Mouse (Mus musculus): ENCODE results near the gene A930004D18Rik. TPM values are rescaled to one million over a fixed set of nuclear protein-coding genes. Genes with fewer than 3 reads are reported as not detected.

Gene A930004D18Rik
- polyA plus RNA-seq, 1 experiment from 2014 or later = 11.8 TPM

- peaks cover 39% of the 10 kb centered on the region for H3K4me1 ChIP-seq
- H3K27ac ChIP-seq = peak overlapping the region; percentile 97
- H3K4me2 ChIP-seq = peak overlapping the region; percentile 54
- no peaks in the 10 kb centered on the region for H3K27me3 ChIP-seq (replicated peaks)
- peak overlapping the region; percentile 14; the same call in 1 of the 2 replicates for H3K4me3 ChIP-seq
- no peak for ATAC-seq (replicated peaks)
- 7% methylated on average over 10 of the region's 10 CpGs for WGBS
- H3K36me3 ChIP-seq (replicated peaks) = no peaks in the 10 kb centered on the region
- 0 out of 2 replicates have a peak overlapping the region, but pooled peaks have one; percentile 20 for H3K9ac ChIP-seq
- H3K9me3 ChIP-seq = no peaks in the 10 kb centered on the region
Observed at GRCm38 (mm10) chr2:18050541-18050985, 13.0 kb upstream of the A930004D18Rik start.

- Histone ChIP-seq H3K4me3 (no peak overlapping the region), H3K9me3 (no peaks in the 10 kb centered on the region), H3K36me3 (replicated peaks) (no peaks in the 10 kb centered on the region), H3K27me3 (replicated peaks) (no peaks in the 10 kb centered on the region), H3K4me2 (peak overlapping the region; percentile 54), H3K4me1 (peaks cover 35% of the 10 kb centered on the region), H3K9ac (no peak overlapping the region), H3K27ac (peak overlapping the region; percentile 97)
- 14% methylated on average over 2 of the region's 2 CpGs for WGBS
- no peak for ATAC-seq (replicated peaks)
Observed at GRCm38 (mm10) chr2:18050018-18050417, 12.5 kb upstream of the A930004D18Rik start.

GRCm38 (mm10) chr2:18049279-18049821 is 11.8 kb upstream of the A930004D18Rik start:
- Histone ChIP-seq H3K4me2 (peak overlapping the region; percentile 54), H3K27me3 (replicated peaks) (no peaks in the 10 kb centered on the region), H3K9me3 (no peaks in the 10 kb centered on the region), H3K36me3 (replicated peaks) (no peaks in the 10 kb centered on the region), H3K4me1 (peaks cover 40% of the 10 kb centered on the region), H3K4me3 (peak overlapping the region; percentile 71), H3K9ac (peak overlapping the region; percentile 93), H3K27ac (peak overlapping the region; percentile 97)
- WGBS = 6% methylated on average over 11 of the region's 11 CpGs
- 0 out of 2 replicates have a peak, but pooled peaks have one; percentile 15 for ATAC-seq (replicated peaks)

DNA sequence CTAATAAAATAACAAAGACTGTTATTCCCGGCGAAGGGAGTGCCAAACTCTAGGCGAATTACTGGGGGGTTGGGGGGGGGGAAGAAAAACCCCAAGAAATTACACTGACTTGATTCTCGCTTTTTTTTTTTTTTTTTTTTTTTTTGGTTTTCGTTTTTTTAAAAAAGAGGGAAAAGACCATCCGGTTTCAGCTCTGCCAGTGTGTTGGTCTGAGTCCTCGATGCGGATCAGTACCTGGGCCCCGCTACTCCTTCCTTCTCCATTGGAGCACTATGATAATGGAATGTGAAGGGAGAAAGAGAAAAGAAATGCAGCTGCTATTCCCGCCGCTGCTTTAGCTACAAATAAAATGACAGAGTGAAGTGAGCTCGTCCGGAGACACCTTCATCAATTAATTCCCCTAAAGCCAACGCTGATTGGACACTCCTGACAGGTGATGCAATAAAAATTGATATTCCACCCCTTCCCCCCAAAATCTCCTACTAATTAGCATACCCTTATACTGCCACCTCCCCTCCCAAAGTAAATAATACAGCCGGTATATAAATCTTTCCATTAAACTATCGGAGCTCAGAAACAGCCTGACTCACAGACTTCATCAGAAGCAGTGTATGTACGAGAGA is 11.0 kb upstream of the A930004D18Rik start, which contains the start of gene Skida1:
Skida1 (minus strand) TSS at position 599 of the 623 bp plus-strand sequence.
- ATAC-seq (replicated peaks) = peak; percentile 74
- Histone ChIP-seq H3K9ac (peak within 1 kb of the TSS; percentile 93), H3K4me1 (peaks cover 44% of the 10 kb centered on the region), H3K27ac (peak within 1 kb of the TSS; percentile 97), H3K9me3 (no peaks in the 10 kb centered on the region), H3K4me3 (peak within 1 kb of the TSS; percentile 71), H3K4me2 (peak within 1 kb of the TSS; percentile 54), H3K27me3 (replicated peaks) (no peaks in the 10 kb centered on the region), H3K36me3 (replicated peaks) (no peaks in the 10 kb centered on the region)
- under 1% methylated on average over 17 of the region's 17 CpGs for WGBS

DNA sequence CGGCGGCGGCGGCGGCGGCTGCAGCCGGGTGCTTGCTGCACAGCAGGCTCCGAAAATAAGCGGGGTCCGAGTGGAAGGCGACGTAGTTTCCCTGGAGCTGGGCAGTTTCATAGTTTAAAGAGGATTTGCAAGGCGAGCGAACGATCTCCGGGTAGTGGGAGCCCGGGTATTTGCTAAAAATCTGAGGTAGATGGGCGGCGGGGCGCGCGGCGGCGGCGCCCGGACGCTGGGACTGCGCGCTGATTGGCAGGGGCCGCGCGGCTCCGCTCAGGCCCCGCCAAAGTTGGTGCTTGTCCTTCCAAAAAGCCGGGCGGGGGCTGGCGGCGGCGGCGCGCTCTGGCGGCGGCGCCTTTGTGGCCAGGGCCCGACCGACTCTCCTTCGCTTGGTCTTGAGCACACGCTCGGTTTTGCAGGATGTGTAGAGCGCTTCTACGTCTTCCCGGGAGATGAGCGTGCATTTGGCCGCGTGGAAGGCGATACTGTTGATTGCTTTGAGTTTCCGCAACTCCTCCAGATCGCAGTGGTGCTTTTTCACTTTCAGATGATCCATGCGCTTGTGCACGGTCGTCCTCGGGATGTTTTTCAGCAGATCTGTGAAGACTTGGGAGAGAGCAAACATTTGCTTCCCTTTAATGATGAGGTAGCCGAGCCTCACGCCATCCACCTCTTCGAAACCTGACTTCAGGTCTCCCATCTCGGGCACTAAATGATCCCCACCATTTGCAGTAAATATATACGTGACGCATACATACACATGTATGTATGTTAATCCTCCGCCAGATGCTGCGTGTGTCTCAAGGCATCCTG is 10.3 kb upstream of the A930004D18Rik start:
- peak overlapping the region; percentile 93 for H3K9ac ChIP-seq
- no peaks in the 10 kb centered on the region for H3K9me3 ChIP-seq
- peak overlapping the region; percentile 97 for H3K27ac ChIP-seq
- H3K27me3 ChIP-seq (replicated peaks) = no peaks in the 10 kb centered on the region
- peak overlapping the region; percentile 54 for H3K4me2 ChIP-seq
- H3K4me1 ChIP-seq = peaks cover 48% of the 10 kb centered on the region
- H3K4me3 ChIP-seq = peak overlapping the region; percentile 71
- no peaks in the 10 kb centered on the region for H3K36me3 ChIP-seq (replicated peaks)
- peak; percentile 72 for ATAC-seq (replicated peaks)
- under 1% methylated on average over 68 of the region's 70 CpGs for WGBS

DNA sequence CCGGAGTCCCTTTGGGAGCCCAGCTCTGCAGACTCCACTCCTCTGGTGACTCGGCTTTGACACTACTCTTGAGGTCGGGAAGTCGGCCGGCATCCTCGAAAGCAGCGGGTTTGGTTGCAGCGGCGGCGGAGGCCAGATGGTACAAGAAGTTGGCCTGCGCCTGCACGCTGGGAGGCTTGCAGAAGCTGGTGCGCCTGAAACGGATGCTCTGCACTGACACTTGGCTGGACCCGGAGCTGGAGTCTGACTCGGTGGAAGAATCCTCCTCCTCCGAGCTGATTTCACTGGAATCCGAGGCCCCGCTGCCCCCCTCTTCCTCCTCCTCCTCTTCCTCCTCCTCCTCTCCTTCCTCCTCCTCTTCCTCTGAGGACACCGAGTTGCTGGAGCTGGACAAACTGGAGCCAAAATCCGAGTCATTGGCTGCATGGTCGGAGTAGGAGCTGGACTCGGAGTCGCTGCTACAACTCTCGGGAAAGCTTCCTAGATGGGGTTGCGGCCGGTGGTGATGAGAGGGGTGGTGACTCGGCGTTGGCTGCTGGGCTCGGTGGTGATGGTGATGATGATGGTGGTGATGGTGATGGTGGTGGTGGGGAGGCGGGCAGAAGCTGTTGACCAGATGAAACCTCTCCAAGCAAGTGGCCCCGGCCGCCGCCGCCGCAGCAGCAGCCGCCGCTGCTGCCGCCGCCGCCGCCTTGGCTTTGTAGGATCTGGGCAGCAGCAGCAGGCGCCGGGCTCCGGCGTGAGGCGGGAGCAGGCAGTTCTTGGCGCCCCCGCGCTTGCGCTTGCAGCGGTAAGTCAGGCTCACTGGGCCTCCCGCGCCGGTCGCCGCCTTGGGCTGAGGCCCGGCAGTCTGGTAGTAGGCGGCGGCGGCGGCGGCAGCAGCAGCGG is 9.5 kb upstream of the A930004D18Rik start:
- Histone ChIP-seq H3K4me3 (peak overlapping the region; percentile 71), H3K27me3 (replicated peaks) (no peaks in the 10 kb centered on the region), H3K9ac (peak overlapping the region; percentile 93), H3K4me1 (peaks cover 53% of the 10 kb centered on the region), H3K27ac (peak overlapping the region; percentile 97), H3K36me3 (replicated peaks) (no peaks in the 10 kb centered on the region), H3K9me3 (no peaks in the 10 kb centered on the region), H3K4me2 (peak overlapping the region; percentile 54)
- WGBS = under 1% methylated on average over 64 of the region's 64 CpGs
- ATAC-seq (replicated peaks) = peak; percentile 58

DNA sequence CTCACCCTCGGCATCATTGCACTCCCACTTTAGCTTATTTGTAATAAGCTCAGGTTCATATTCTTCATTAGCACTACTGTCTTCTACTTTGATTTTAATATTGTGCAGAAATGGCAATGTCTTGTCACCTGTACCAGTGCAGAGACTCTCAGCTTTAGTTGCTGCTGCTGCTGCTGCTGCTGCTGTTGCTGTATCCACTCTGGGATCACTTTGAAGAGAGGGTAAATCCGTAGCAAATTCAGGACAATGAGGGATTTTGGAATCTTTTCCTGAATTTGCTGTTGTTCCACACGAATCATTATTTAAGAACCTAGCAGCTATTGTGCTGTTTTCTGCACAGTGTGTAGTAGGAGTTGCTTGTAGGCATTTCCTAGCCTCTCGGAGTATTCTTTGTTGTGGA is 8.6 kb upstream of the A930004D18Rik start:
- Histone ChIP-seq H3K4me3 (peak overlapping the region; percentile 71), H3K27me3 (replicated peaks) (no peaks in the 10 kb centered on the region), H3K4me2 (peak overlapping the region; percentile 54), H3K4me1 (peaks cover 52% of the 10 kb centered on the region), H3K27ac (peak overlapping the region; percentile 97), H3K36me3 (replicated peaks) (no peaks in the 10 kb centered on the region), H3K9me3 (no peaks in the 10 kb centered on the region), H3K9ac (peak overlapping the region; percentile 93)
- WGBS = 2% methylated on average over 4 of the region's 4 CpGs
- ATAC-seq (replicated peaks) = no peak

GRCm38 (mm10) chr2:18045781-18046181 is 8.2 kb upstream of the A930004D18Rik start:
- no peaks in the 10 kb centered on the region for H3K27me3 ChIP-seq (replicated peaks)

DNA sequence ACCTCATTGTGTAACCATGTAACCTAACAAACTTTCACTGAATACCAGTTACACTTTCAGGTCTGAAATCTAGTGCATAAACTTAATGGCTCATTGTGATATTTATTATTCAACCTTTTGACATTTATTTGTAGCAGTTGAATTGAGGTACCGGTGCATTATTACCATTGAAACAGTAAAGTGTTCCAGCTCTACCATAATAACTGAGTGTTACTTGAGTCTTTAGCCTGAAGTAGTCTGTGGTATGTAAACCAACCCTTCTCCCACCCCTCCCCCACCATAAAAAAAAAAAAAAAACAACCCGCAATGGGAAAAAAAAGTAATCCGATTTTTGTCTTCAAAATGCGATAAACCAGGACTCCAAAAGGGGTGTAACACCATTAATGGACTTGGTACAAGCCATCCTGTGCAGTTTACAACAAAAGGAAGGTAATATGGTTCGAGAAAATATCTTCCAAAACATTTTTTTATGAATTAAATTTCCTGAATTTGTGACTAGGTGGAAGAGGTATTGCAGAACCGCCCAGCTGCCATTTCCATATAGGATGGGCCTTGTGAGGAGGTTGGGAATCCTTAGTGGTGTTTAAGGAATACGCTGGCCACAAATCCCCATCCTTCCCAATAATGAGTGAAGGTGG is 7.7 kb upstream of the A930004D18Rik start:
- Histone ChIP-seq H3K36me3 (replicated peaks) (no peaks in the 10 kb centered on the region), H3K27ac (peak overlapping the region; percentile 97), H3K4me3 (peak overlapping the region; percentile 71), H3K4me1 (peaks cover 53% of the 10 kb centered on the region), H3K27me3 (replicated peaks) (no peaks in the 10 kb centered on the region), H3K4me2 (peak overlapping the region; percentile 54), H3K9ac (peak overlapping the region; percentile 93), H3K9me3 (no peaks in the 10 kb centered on the region)
- under 1% methylated on average over 7 of the region's 7 CpGs for WGBS
- ATAC-seq (replicated peaks) = no peak

More at GRCm38 (mm10) chr2:18045781-18046181, 8.2 kb upstream of the A930004D18Rik start:
- Histone ChIP-seq H3K4me1 (peaks cover 53% of the 10 kb centered on the region), H3K9me3 (no peaks in the 10 kb centered on the region), H3K27ac (peak overlapping the region; percentile 97), H3K36me3 (replicated peaks) (no peaks in the 10 kb centered on the region), H3K9ac (peak overlapping the region; percentile 93), H3K4me2 (peak overlapping the region; percentile 54), H3K4me3 (peak overlapping the region; percentile 71)
- ATAC-seq (replicated peaks) = no peak
- 3% methylated on average over 6 of the region's 6 CpGs for WGBS

GRCm38 (mm10) chr2:18041199-18041885 is 3.8 kb upstream of the A930004D18Rik start:
- peak; percentile 66 for ATAC-seq (replicated peaks)

More at GRCm38 (mm10) chr2:18041199-18041885, 3.8 kb upstream of the A930004D18Rik start:
- 4% methylated on average over 14 of the region's 14 CpGs for WGBS
- Histone ChIP-seq H3K9ac (peak overlapping the region; percentile 56), H3K4me3 (peak overlapping the region; percentile 31), H3K9me3 (no peaks in the 10 kb centered on the region), H3K27me3 (replicated peaks) (no peaks in the 10 kb centered on the region), H3K36me3 (replicated peaks) (no peaks in the 10 kb centered on the region), H3K27ac (peak overlapping the region; percentile 83), H3K4me1 (peaks cover 60% of the 10 kb centered on the region), H3K4me2 (peak overlapping the region; percentile 63)
